Mouse (Mus musculus): Measurements from ENCODE around the gene Tnfrsf25. TPM values are rescaled to one million over a fixed set of nuclear protein-coding genes. Genes with fewer than 3 reads are reported as not detected.

Tnfrsf25 gene
- total RNA-seq, 2 experiments from 2014 or later, result 2.3 to 2.6 TPM

GRCm38 (mm10) chr4:152119396-152120292 lies 3.9 kb downstream of the Tnfrsf25 start:
- intact Hi-C loops (cut with DNase I), result no loop called here
- peak; percentile 58 for DNase-seq

GRCm38 (mm10) chr4:152120311-152121182 lies 4.8 kb downstream of the Tnfrsf25 start:
- DNase-seq, result no peak
- intact Hi-C loops (cut with DNase I), result no loop called here

- no peak for DNase-seq
- intact Hi-C loops (cut with DNase I), result no loop called here
Measured at GRCm38 (mm10) chr4:152121183-152121505, 5.4 kb downstream of the Tnfrsf25 start.

- DNase-seq, result no peak
- intact Hi-C loops (cut with DNase I), result no loop called here
Measured at GRCm38 (mm10) chr4:152124361-152124961, 8.7 kb downstream of the Tnfrsf25 start.

GRCm38 (mm10) chr4:152125161-152126025 lies 9.7 kb downstream of the Tnfrsf25 start:
- no peak for DNase-seq
- intact Hi-C loops (cut with DNase I), result no loop called here

GRCm38 (mm10) chr4:152126026-152126920 lies 10.5 kb downstream of the Tnfrsf25 start:
- intact Hi-C loops (cut with DNase I), result no loop called here
- DNase-seq, result no peak

GRCm38 (mm10) chr4:152127884-152128283 lies 12.2 kb downstream of the Tnfrsf25 start:
- no peak for DNase-seq
- intact Hi-C loops (cut with DNase I), result no loop called here

- no peak for DNase-seq
- intact Hi-C loops (cut with DNase I), result no loop called here
Measured at GRCm38 (mm10) chr4:152128784-152129183, 13.1 kb downstream of the Tnfrsf25 start.

- intact Hi-C loops (cut with DNase I), result no loop called here
- DNase-seq, result no peak
Measured at GRCm38 (mm10) chr4:152129395-152129930, 13.7 kb downstream of the Tnfrsf25 start.

GRCm38 (mm10) chr4:152130771-152131653 lies 15.3 kb downstream of the Tnfrsf25 start:
- intact Hi-C loops (cut with DNase I), result no loop called here
- peak; percentile 48 for DNase-seq

GRCm38 (mm10) chr4:152131809-152132771 lies 16.4 kb downstream of the Tnfrsf25 start:
- intact Hi-C loops (cut with DNase I), result no loop called here
- no peak for DNase-seq

GRCm38 (mm10) chr4:152132772-152133169 lies 17.0 kb downstream of the Tnfrsf25 start:
- intact Hi-C loops (cut with DNase I), result no loop called here
- no peak for DNase-seq

- intact Hi-C loops (cut with DNase I), result no loop called here
- no peak for DNase-seq
Measured at GRCm38 (mm10) chr4:152133213-152133612, 17.5 kb downstream of the Tnfrsf25 start.

- intact Hi-C loops (cut with DNase I), result no loop called here
- no peak for DNase-seq
Measured at GRCm38 (mm10) chr4:152134507-152134906, 18.8 kb downstream of the Tnfrsf25 start.

GRCm38 (mm10) chr4:152135363-152135762 lies 19.6 kb downstream of the Tnfrsf25 start:
- no peak for DNase-seq
- intact Hi-C loops (cut with DNase I), result no loop called here

GRCm38 (mm10) chr4:152136112-152136875 lies 20.6 kb downstream of the Tnfrsf25 start:
- DNase-seq, result no peak
- intact Hi-C loops (cut with DNase I), result no loop called here
